Mouse (Mus musculus) midbrain, embryonic 10.5 days (tissue): ENCODE data around the gene BC034090. TPM values are rescaled to one million over a fixed set of nuclear protein-coding genes. Genes with fewer than 3 reads are reported as not detected.
"Not testable (repeated sequence)": the region's sequence is repeated elsewhere in the genome, so short reads cannot be mapped to it uniquely, and the experiment has no call there.

ENCODE experiments used
- DNase-seq: peaks from one replicate; pipeline ENCODE4 v3.0.0-alpha.2; 2017; ENCODE audit warnings: low spot score
- H3K27ac ChIP-seq: fragments of 300-500 bp; sonication (generic); replicated peaks from 2 replicates; pipeline ENCODE4 v1.5.1; 2016; ENCODE audit warnings: mild to moderate bottlenecking
- H3K27me3 ChIP-seq: fragments of 300-500 bp; sonication (generic); 2 replicates; pipeline ENCODE4 v1.6.1; 2016; ENCODE audit warnings: low read depth, mild to moderate bottlenecking; ENCODE audit not compliant: poor library complexity, severe bottlenecking
- H3K36me3 ChIP-seq: fragments of 300-500 bp; sonication (generic); 2 replicates; pipeline ENCODE4 v1.6.1; 2016; ENCODE audit warnings: mild to moderate bottlenecking, moderate library complexity
- H3K4me1 ChIP-seq: fragments of 300-500 bp; sonication (generic); 2 replicates; pipeline ENCODE4 v1.6.1; 2016
- H3K4me3 ChIP-seq: fragments of 300-500 bp; sonication (generic); 2 replicates; pipeline ENCODE4 v1.5.1; 2016; ENCODE audit warnings: mild to moderate bottlenecking, moderate library complexity
- H3K9me3 ChIP-seq: fragments of 300-500 bp; sonication (generic); replicated peaks from 2 replicates; pipeline ENCODE4 v1.6.1; 2016; ENCODE audit warnings: mild to moderate bottlenecking
- WGBS: fragments of 180-500 bp; shearing (Covaris S2); methylation state at CpG from one replicate; pipeline ENCODE4 v1.1.7; 2016; 5-methylcytosine and 5-hydroxymethylcytosine counted together
- polyA plus RNA-seq: library from polyadenylated mRNA; unstranded; fragments of >200 nt; fragmentation: Nextera tagmentation; extraction: Ambion mirVana; gene quantifications from 2 replicates; pipeline ENCODE4 v1.2.1, GENCODE M21; 2016

BC034090 gene
- 5.2 and 7.4 TPM in 2 replicates for polyA plus RNA-seq

- peak; percentile 81 for DNase-seq
- H3K27ac ChIP-seq, result peak within 1 kb of the TSS; percentile 94
- peaks cover 21% of the 10 kb centered on the region for H3K36me3 ChIP-seq
- 1% methylated on average over 85 of the region's 85 CpGs for WGBS
- H3K4me1 ChIP-seq, result peaks cover 47% of the 10 kb centered on the region
- peaks cover 57% of the 10 kb centered on the region for H3K27me3 ChIP-seq
- no peaks in the 10 kb centered on the region for H3K9me3 ChIP-seq
- peak within 1 kb of the TSS; percentile 67 for H3K4me3 ChIP-seq
Observed at GRCm38 (mm10) chr1:155243797-155244770, at the start of gene BC034090. Gene BC034090, minus strand, starts transcription at chr1:155244444.

GRCm38 (mm10) chr1:155293446-155293845 lies 49.2 kb upstream of the BC034090 start:
- peak; percentile 37 for DNase-seq
- no peaks in the 10 kb centered on the region for H3K27me3 ChIP-seq
- no peaks in the 10 kb centered on the region for H3K9me3 ChIP-seq
- H3K4me3 ChIP-seq, result no peak overlapping the region
- H3K27ac ChIP-seq, result no peak overlapping the region
- 30% methylated on average over 3 of the region's 3 CpGs for WGBS
- peaks cover 2% of the 10 kb centered on the region; the same call in 1 of the 2 replicates for H3K4me1 ChIP-seq
- peaks cover 25% of the 10 kb centered on the region for H3K36me3 ChIP-seq

GRCm38 (mm10) chr1:155289411-155289810 lies 45.2 kb upstream of the BC034090 start:
- Histone ChIP-seq H3K27ac (no peak overlapping the region), H3K4me3 (no peak overlapping the region), H3K4me1 (peaks cover 2% of the 10 kb centered on the region; the same call in 1 of the 2 replicates), H3K27me3 (no peaks in the 10 kb centered on the region), H3K9me3 (no peaks in the 10 kb centered on the region), H3K36me3 (peaks cover 40% of the 10 kb centered on the region)
- 95% methylated on average over 1 of the region's 1 CpGs for whole genome bisulfite sequencing
- DNase-seq, result no peak

GRCm38 (mm10) chr1:155288033-155288432 lies 43.8 kb upstream of the BC034090 start:
- H3K27ac ChIP-seq, result no peak overlapping the region
- H3K4me3 ChIP-seq, result no peak overlapping the region
- WGBS, result 88% methylated on average over 3 of the region's 3 CpGs
- no peak for DNase-seq
- H3K9me3 ChIP-seq, result no peaks in the 10 kb centered on the region
- no peaks in the 10 kb centered on the region for H3K4me1 ChIP-seq
- H3K36me3 ChIP-seq, result peaks cover 41% of the 10 kb centered on the region
- no peaks in the 10 kb centered on the region for H3K27me3 ChIP-seq

GRCm38 (mm10) chr1:155283808-155284207 lies 39.6 kb upstream of the BC034090 start:
- WGBS, result 93% methylated on average over 7 of the region's 7 CpGs
- Histone ChIP-seq H3K4me3 (no peak overlapping the region), H3K27ac (no peak overlapping the region), H3K9me3 (no peaks in the 10 kb centered on the region), H3K4me1 (peaks cover 7% of the 10 kb centered on the region), H3K27me3 (no peaks in the 10 kb centered on the region), H3K36me3 (peaks cover 28% of the 10 kb centered on the region)
- no peak for DNase-seq

GRCm38 (mm10) chr1:155281003-155281793 lies 37.0 kb upstream of the BC034090 start:
- no peak overlapping the region for H3K4me3 ChIP-seq
- no peak overlapping the region; the same call in 1 of the 2 replicates for H3K27ac ChIP-seq
- peak; percentile 65 for DNase-seq
- WGBS, result 63% methylated on average over 18 of the region's 18 CpGs
- H3K27me3 ChIP-seq, result no peaks in the 10 kb centered on the region
- no peaks in the 10 kb centered on the region for H3K9me3 ChIP-seq
- peaks cover 12% of the 10 kb centered on the region for H3K4me1 ChIP-seq
- peaks cover 9% of the 10 kb centered on the region; the same call in 1 of the 2 replicates for H3K36me3 ChIP-seq

GRCm38 (mm10) chr1:155280306-155280705 lies 36.1 kb upstream of the BC034090 start:
- WGBS, result 86% methylated on average over 10 of the region's 10 CpGs
- Histone ChIP-seq H3K27me3 (no peaks in the 10 kb centered on the region), H3K4me3 (no peak overlapping the region), H3K4me1 (peaks cover 13% of the 10 kb centered on the region), H3K36me3 (peaks cover 9% of the 10 kb centered on the region; the same call in 1 of the 2 replicates), H3K27ac (no peak overlapping the region), H3K9me3 (no peaks in the 10 kb centered on the region)
- DNase-seq, result no peak

- H3K4me3 ChIP-seq, result no peak overlapping the region
- H3K9me3 ChIP-seq, result no peaks in the 10 kb centered on the region
- H3K36me3 ChIP-seq, result no peaks in the 10 kb centered on the region
- H3K27me3 ChIP-seq, result no peaks in the 10 kb centered on the region
- DNase-seq, result no peak
- 79% methylated on average over 13 of the region's 13 CpGs for WGBS
- peaks cover 12% of the 10 kb centered on the region for H3K4me1 ChIP-seq
- no peak overlapping the region for H3K27ac ChIP-seq
Observed at GRCm38 (mm10) chr1:155276381-155277033, 32.3 kb upstream of the BC034090 start.

GRCm38 (mm10) chr1:155275793-155276192 lies 31.5 kb upstream of the BC034090 start:
- no peaks in the 10 kb centered on the region for H3K27me3 ChIP-seq
- H3K9me3 ChIP-seq, result no peaks in the 10 kb centered on the region
- WGBS, result 80% methylated on average over 4 of the region's 4 CpGs
- peaks cover 6% of the 10 kb centered on the region; the same call in 1 of the 2 replicates for H3K4me1 ChIP-seq
- H3K27ac ChIP-seq, result no peak overlapping the region
- no peaks in the 10 kb centered on the region for H3K36me3 ChIP-seq
- DNase-seq, result no peak
- H3K4me3 ChIP-seq, result no peak overlapping the region

GRCm38 (mm10) chr1:155274976-155275375 lies 30.7 kb upstream of the BC034090 start:
- peaks cover 6% of the 10 kb centered on the region; the same call in 1 of the 2 replicates for H3K4me1 ChIP-seq
- H3K27me3 ChIP-seq, result no peaks in the 10 kb centered on the region
- H3K4me3 ChIP-seq, result no peak overlapping the region
- no peaks in the 10 kb centered on the region for H3K9me3 ChIP-seq
- H3K36me3 ChIP-seq, result no peaks in the 10 kb centered on the region
- no peak overlapping the region for H3K27ac ChIP-seq
- no peak for DNase-seq
- WGBS, result 89% methylated on average over 3 of the region's 3 CpGs

GRCm38 (mm10) chr1:155272953-155273352 lies 28.7 kb upstream of the BC034090 start:
- WGBS, result 95% methylated on average over 4 of the region's 4 CpGs
- Histone ChIP-seq H3K27me3 (no peaks in the 10 kb centered on the region), H3K4me1 (peaks cover 6% of the 10 kb centered on the region; the same call in 1 of the 2 replicates), H3K36me3 (no peaks in the 10 kb centered on the region), H3K27ac (no peak overlapping the region), H3K4me3 (no peak overlapping the region), H3K9me3 (no peaks in the 10 kb centered on the region)
- no peak for DNase-seq

GRCm38 (mm10) chr1:155262496-155262895 lies 18.3 kb upstream of the BC034090 start:
- not testable (repeated sequence) for H3K36me3 ChIP-seq, H3K4me1 ChIP-seq, H3K4me3 ChIP-seq, H3K27me3 ChIP-seq, H3K9me3 ChIP-seq, DNase-seq, H3K27ac ChIP-seq
- WGBS, result 95% methylated on average over 10 of the region's 10 CpGs
